Mouse (Mus musculus) cerebellum, adult 11 months (tissue): ENCODE data around the gene Urb1.
"Not testable (repeated sequence)": the region's sequence is repeated elsewhere in the genome, so short reads cannot be mapped to it uniquely, and the experiment has no call there.

Source experiments
- DNase-seq: peaks from one replicate; pipeline ENCODE4 v3.0.0; 2022

The Urb1 gene

DNA sequence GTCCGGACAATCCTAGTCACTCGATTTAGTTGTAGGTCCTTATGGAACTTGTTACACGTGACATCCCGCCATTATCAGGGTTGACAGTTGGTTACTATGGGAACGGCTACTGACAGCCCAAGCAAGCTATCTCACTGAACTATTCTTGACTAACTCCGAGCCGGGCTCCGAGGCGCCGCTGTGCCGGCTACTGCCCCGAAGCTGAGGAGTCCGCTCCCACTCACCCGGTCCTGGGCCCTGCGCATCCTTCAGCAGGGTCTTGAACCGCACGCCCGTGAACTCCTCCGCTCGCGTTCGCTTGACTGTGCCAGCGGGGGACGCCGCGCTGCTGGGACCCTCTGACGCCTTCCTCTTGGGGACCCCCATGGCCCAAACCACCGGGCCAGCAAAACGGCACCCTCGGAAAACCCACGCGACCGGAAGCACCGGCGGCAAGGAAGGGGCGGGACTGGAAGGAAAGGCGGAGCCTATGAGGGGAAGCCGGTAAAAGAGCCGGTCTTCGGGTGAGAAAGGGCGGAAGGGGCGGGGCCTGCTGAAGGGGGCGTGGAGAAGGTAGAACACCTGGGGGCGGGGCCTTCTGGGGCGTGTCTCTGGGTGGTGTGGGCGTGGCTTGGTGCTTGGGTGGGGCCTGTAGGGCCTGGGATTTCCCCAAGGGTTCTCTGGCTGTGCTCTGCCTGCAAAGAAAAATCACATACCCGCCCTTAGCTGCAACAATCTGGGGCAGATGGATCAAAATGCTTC is at the start of gene Urb1:
Gene Urb1 (minus strand): TSS at position 439 of the 741 bp plus-strand sequence.
- DNase-seq = peak; percentile 99

DNA sequence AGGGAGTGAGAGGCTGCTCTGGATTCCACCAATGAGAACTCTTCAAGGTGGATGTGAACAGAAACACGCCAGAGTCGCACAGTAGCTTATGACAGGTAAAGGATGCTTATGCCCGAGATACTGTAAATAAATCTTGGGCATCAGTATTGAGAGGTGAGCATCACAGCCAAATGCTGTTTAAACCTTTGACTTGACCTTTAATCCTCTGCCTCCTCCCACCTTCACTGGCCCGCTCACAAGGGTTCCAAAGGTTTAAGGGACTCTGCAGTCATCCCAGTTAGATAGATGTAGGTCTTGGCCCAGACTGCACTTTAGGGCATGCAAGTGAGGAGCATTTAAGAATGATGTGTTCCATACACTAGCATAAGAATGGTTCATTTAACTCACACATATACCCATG is 48.0 kb upstream of the Urb1 start:
- no peak for DNase-seq

DNA sequence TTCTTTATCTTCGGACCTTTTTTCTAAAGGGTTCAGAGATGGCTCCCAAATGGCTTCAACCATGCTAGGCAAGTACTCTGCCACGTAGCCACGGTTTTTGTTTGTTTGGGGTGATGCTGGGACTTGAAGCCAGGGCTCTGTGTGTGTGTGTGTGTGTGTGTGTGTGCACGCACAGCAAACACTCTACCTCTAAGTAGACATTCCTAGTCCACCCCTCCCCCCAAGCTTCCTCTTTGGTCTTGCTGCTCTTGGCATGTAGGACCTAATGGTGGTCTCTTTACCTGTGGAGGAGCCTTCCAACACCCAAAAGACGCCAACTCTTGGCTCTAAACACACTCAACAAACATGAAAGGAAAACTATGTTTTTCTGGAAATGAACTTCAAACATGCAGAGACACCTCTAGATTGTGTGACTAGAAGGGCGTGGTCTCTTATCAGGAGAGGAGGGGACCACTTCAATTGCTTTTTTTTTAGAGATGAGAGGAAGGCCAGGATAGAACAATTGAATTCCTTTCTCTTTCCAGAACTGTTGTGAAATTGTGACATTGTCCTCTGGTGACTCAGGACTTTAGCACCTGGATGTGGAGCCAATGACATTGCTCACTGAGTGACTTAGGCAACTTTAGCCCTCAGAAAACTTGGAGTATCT is 46.5 kb upstream of the Urb1 start:
- DNase-seq = no peak

DNA sequence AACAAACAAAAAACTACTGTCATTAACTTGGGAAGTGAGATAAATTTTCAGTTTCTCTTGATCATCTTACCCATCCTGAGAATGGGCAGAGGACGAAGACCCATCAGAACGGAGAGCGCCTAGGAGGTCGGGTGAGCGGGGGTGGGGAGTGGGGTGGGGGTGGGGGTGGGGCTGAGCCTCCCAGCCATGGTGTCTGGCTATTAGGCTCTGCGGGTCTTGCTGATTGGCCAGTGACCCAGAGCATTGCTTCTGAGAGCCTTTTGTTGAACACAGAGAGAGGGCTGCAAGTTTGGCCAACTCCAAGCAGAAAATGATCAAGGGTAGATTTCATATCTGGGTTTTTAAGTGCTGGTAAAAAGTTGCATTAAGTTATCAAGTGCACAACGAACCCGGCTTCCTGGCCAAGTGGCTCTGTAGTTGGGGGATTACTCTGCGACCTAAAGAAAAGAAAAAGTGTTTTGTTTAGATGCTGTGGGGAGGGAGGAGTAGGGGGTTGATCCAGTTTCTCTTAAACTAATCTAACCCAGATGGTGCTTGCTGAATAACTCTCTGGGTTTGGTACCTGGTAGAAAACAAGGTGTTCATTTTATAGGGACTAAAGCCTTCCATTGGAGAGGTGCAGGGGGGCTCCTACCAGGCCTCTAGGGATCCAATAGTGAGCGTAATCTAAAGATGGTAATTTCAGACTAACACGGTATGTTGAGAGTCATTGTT is 41.6 kb upstream of the Urb1 start:
- DNase-seq = no peak

DNA sequence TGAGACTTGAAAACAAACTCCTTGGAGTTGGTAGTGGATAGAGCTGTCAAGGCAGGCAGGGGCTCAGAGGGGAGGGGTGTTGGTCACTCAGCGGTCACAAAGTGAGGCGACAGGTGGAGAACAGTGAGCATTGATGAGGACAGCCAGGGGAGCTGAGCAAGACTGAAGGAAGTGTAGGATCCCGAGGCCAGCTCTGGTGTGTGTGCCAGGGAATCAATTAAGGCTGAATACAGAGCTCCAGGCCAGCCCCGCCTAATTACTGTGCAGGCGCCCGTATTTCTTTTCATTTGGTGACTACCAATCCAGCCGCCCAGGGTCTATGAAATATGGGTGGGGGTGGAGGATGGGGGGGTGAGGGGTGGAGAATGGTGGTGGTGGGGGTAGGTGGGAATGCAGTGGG is 40.7 kb upstream of the Urb1 start:
- no peak for DNase-seq

DNA sequence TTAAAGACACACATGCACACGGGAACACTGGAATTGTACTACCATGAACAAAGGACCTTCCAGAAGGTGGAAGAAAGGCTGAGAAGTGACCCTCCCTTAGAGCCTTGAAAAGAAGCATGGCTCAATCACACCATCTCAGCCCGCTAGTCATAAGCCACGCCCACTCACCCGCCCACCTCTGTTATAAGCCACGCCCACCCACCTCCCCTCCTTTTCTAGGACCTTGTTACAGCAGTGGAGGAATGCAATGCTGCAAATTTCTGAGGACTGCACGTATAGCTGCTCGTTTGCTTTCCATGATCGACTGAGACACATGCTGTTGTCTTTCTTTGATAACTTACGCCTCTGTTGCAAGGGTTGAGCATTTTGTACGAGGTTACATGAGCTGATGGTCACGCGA is 39.0 kb upstream of the Urb1 start:
- DNase-seq = no peak

DNA sequence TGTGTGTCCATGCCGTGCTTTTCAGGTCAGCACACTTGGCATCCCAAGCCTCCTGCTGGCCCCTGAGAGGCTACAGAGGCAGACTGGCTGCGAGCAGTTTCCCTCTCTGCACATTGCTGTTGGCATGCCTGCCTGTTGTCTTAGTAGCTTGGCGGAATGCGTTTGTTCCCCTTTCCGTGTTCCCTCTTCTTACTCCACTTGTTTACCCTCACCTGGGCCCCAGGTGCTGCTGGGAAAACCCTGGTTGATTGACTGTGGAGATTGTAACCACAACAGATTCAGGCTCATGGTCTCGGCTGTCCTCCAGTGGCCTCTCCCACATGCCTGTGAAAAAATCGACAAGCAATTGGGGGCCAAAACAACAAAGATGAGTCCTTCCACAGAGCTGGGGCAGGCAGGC is 38.5 kb upstream of the Urb1 start:
- no peak for DNase-seq

DNA sequence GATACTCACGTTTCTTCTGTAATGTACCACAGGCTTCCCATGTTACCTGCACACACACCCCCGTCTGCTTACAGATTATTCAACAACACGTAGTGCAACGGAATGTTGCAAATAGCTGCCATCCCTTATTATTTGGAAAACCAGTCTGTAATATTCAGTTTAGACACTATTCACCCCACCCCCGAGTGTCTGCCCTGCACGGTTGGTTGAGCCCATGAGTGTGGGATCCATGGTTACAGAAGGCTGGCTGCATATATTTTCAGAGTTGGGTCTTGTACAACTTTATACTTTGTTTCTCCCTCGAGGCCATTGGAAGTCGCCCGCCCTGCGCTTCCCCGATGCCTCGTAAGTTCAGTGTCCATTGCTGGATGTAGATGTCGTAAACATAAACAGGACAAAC is 35.4 kb upstream of the Urb1 start:
- DNase-seq = no peak

DNA sequence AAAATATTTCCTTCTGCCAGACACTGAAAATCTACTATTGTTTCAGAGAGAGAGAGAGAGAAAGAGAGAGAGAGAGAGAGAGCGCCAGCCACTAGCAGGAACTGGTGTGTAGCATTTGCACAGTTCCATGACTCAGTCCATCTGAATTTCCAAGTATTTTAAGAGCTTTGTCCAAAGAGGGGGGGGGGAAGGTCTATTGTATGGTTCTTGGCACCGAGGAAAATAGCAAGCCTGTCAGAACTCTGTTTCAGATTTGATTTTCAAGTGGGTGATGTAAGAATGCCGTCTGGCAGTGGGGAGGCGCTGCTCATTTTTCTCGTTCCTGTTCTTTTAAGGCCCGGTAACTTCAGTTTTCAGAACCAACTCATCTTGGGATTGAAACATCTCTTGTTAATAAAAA is 34.8 kb upstream of the Urb1 start:
- no peak for DNase-seq

DNA sequence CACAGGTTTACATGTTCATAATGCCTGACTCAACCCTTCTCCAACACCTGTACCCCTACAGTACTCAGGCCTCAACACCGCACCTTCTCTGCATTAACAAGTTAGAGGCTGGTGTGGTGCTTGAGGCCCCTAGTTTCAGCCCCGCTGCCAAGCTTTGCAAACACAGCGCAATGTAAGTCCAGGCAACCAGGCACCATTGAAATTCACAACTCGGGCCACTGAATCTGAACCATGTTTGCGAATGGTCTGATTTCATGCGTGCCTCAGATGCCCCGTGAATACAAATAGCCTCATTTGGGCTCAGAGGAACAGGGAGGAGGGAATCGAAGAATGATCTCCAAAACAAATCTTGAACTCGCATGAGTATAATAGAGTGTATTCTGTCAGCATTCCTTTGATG is 32.0 kb upstream of the Urb1 start:
- DNase-seq = no peak

DNA sequence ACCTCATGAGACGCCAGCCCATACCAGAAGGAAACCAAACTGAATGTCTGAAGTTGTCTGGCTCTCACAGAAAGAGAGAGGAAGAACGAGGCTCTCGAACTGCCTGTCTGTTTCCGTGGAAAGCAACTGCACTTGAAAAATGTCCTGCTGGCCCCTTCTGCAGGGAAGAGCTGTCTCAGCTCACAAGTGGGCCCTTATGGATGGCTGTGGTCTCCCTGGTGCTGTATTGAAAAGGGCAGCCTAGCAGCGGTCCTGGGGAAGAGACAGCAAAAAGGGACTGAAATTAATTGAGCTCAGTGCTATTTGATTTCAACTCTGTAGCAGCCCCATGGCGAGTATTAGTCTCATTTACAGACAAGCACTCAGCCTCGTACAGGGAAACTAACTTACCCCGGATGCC is 27.2 kb upstream of the Urb1 start:
- no peak for DNase-seq

DNA sequence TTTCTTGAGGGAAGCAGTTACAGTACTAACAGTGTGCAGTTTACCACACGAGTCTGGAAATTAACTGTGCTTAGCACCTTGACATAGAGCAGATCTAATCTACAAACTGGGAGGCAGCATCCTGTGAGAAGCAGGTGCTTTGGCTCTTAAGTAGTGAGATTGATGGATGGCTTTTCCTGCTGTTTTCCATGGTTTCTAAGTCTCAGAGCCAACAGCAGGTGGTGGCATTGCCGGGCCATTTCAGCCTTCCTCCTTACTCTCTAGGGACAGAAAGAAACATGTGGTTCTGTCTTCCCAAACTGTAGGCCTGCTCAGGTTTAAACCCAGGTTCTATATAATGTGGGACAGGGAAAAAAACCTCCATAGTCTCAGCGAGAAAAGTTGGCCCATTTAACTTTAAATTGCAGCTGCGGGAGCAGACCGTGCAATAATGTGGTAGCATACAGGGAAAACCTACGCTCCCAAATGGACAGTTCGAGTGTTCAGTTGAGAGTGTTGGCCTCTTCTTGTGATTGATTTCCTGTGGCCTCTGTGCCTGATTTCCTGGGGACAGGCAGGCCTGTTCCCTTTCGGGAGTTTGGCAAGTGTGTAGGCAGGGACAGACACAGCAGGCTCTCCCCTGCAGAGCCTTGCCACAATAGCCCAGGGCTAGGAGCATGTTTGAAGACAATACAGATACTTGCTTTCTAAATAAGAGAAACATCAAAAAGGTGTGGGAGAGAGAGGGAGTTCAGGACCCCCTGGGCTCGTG is 23.0 kb upstream of the Urb1 start:
- no peak for DNase-seq

DNA sequence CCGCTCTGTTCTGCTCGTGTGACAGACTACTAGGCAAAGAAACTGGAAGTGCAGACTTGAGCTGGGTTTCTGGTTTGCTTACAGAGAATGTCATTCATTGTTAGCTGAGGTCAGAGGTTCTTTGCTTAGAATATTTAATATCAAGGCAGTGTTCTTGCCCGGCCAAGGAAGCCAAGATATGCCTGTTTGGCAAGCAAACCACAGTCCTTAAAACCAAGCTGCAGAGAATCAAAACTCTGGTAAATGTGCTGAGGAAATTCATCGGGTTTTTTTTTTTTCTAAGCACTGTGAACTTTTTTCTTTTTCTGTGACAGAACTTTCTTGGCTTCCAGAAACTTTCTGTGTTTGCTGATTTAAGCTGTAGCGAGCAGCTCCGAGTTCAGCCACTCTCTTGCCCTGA is 22.3 kb upstream of the Urb1 start:
- DNase-seq = no peak

DNA sequence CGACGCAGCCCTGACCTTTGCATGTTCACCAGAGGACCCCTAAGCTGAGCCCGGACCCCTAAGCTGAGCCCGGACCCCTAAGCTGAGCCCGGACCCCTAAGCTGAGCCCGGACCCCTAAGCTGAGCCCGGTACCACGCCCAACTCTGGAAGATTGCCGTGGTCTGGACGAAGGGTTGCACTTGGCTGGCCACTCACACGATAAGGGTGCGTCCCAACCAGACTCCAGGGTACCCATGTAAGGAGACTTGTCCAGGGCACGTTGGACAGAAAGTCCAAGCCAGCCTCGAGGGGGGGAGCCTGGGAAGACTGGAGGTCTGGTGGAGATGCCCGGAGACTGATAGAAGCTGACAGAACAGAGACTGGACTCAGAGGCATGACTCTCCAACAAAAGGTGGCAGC is 21.5 kb upstream of the Urb1 start:
- DNase-seq = peak; percentile 37

DNA sequence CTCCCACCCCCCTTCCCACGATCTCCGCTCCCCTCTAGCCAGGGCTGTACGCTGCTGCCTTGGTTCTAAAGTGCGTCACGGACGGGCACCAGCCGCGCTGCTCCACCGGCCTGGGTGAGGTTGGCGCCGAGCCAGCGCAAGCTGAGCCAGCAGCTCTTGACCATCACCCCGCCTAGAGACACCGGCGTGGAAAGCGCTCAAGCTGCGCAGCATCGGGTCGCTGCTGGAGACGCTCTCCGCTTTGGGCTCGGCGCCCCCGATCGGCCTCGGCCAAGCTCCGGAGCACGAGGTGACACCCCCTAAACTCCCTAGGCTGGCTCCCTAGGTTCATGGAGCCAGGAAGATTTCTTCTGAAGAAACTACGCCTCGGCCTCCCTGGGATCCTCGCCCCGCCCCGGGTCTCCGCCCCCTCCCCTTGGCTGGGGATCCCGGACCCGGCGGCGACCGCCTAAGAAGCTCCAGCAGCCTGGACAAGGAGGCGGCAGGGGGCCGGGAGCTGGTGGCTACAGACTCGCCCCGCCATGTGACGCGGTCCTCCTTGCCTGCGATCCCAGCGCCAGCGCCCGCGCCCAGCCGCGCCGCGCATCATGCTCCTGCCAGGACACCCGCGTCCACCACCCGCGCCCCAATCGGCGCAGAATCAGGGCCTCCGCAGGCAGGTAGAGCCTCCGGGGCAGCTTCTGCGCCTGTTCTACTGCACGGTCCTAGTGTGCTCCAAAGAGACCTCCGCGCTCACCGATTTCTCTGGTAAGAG is 20.6 kb upstream of the Urb1 start:
- DNase-seq = peak; percentile 84

DNA sequence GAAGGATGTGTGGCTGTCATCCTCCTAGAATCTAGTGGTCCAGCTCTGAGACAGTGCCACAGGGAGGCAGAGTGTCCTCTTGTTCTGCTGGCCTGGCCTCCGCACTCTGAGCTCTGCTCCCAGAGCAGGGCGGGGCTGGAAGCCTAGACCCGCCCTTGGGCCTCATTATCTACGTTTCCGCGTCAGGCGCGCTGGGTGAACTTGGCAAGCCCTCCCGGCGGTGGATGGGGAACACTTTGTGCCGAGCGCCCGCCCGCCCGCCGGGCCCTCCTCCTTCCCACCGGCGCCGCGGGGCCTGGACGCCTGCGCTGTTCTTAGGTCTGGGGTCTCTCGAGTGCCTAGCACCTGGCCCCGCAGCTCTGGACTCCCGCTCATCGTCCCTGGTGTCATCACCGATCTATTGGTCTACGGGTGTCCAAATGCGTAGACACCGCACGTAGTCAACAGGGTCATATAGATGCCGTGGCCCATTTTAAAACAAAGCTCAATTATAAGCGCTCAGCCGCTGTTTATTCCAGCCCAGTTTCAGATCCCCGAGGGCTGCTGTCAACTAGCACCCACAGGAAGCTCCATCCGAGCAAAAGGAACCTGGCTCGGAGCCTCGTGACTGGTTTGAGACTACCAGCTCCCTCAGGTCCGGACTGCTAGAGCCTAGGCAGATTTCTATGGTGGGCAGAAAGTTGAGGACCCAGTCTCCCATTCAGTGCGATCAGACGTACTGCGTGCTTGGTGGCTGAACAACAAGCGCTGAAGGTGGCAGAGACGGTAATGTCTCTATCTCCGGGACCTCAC is 19.9 kb upstream of the Urb1 start:
- DNase-seq = peak; percentile 90

DNA sequence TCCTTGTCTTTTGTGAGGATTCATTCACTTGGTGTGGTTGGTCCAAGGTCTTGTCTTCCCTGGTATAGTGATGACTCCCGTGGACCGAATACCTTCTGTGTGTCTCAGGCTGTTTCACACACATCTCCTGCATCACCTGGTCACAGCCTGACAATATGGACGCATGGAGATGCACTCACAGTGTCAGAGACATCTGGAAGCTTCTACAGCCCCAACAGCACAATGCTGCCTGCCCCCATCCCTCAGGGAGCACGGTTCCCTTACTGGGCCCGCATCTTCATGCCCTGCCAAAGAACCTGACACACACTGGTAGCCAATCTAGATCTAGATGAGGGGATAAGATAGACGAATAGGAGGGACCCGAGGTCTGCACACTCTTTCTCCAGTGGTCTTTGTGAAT is 18.9 kb upstream of the Urb1 start:
- no peak for DNase-seq

DNA sequence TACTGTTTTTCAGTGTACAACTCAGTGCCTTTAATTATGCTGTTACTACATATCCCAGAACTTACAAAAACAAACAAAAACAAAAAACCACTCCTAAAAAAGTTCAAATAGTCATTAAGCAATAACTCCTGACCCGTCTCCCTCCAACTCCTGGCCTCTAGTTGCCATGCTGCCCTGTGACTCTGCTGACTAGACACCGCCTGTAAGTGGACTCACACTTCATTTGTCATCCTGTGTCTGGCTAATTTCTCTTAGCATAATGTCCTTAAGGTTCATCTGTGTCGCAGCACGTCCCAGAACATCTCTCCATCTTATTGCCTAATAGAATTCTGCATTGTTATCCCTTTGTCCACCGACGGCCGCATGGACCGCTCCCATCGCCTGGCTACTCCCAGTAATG is 17.3 kb upstream of the Urb1 start:
- DNase-seq = no peak

DNA sequence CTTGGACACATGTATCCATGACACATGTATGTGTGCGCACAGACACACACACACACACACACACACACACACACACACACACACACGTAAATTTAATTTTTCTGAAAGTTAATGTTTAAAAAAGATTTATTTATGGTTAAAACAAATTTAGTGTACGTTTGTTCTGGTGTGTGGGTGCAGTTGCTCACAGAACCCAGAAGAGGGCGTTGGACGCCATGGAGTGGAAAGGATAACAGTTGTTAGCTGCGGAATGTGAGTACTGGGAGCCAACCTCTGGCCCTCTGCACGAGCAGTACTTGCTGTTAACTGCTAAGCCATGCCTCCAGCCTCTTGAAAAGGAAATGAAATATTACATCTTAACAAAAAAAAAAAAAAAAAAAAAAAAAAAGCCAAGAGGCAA is 16.2 kb upstream of the Urb1 start, which contains the start of gene Eva1c:
Gene Eva1c (plus strand): TSS at position 263 of the 400 bp plus-strand sequence.
- no peak for DNase-seq

DNA sequence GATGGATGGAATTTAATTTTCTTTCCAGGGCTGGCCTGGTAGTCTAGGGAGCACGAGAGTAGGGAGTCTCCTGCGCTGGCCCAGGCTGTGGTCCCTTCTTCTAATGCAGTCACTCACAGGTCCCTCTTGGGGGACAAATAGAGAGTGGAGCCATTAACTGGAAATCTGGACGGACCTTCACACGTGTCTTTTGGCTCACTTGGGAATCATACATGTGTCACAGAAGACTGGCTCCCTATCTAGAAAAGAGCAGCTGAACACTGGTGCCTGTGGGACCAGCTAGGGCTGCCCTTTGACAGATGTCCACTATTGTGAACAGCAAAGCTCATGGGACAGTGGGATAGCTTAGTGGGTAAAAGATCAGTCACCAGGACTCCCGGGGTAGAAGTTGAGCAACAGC is 15.8 kb upstream of the Urb1 start:
- no peak for DNase-seq

DNA sequence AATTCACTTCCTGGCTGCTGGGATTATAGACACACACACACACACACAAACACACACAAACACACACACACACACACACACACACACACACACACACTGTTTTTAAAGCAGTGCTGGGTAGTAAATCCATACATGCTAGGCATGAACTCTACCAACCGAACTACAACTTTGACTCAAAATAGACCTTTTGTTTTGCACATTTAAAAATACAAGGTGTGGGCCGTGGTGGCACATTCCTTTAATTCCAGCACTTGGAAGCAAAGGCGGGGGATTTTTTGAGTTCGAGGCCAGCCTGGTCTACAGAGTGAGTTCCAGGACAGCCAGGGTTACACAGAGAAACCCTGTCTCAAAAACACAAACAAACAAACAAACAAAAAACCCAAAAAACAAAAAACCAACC is 13.8 kb upstream of the Urb1 start:
- DNase-seq = not testable (repeated sequence)

DNA sequence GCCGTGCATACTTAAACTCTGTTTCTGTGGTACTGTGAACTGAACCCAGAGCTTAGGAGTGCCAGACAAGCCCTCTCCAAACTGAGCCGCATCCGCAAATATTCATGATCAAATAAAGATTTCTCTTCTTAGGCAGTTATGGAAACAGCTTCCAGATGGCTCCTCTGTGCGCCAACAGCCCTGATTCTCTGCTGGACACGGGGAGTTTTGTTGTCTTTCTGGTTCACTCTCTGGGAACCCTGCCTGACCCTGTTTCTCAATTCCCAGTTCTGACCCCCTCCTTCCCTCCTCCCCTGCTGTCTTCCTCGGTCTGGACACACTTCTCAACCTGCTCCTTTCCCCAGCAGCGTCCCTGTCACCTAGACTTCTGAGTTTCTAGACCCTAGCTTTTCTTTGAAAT is 12.8 kb upstream of the Urb1 start:
- DNase-seq = no peak
